Mouse (Mus musculus) forebrain, embryonic 14.5 days (tissue): Measurements from ENCODE around the gene Olfr418. TPM values are rescaled to one million over a fixed set of nuclear protein-coding genes. Genes with fewer than 3 reads are reported as not detected.
"Not testable (repeated sequence)": the region's sequence is repeated elsewhere in the genome, so short reads cannot be mapped to it uniquely, and the experiment has no call there.

Experiments used
- ATAC-seq: fragments of 200-750 bp; cut with Nextera tagmentation; 2 replicates; pipeline ENCODE4 v1.8.0; 2017; ENCODE audit warnings: mild to moderate bottlenecking, moderate library complexity
- DNase-seq: peaks from one replicate; pipeline ENCODE4 v3.0.0-alpha.2; 2015; ENCODE audit warnings: low spot score
- H3K27ac ChIP-seq: fragments of 300-500 bp; sonication (generic); 2 replicates; pipeline ENCODE4 v1.5.1; 2014; ENCODE audit warnings: low read depth, mild to moderate bottlenecking, control low read depth, low read length, moderate library complexity
- H3K27me3 ChIP-seq: fragments of 300-500 bp; sonication (generic); replicated peaks from 2 replicates; pipeline ENCODE4 v1.6.1; 2014; ENCODE audit warnings: low read length, control low read depth, mixed read lengths; ENCODE audit not compliant: control insufficient read depth, insufficient read depth
- H3K36me3 ChIP-seq: fragments of 300-500 bp; sonication (generic); 2 replicates; pipeline ENCODE4 v1.6.1; 2014; ENCODE audit warnings: low read length, control low read depth; ENCODE audit not compliant: control insufficient read depth, insufficient read depth
- H3K4me1 ChIP-seq: fragments of 300-500 bp; sonication (generic); 2 replicates; pipeline ENCODE4 v1.6.1; 2014; ENCODE audit warnings: antibody characterized with exemption, low read length, control low read depth; ENCODE audit not compliant: control insufficient read depth, insufficient read depth
- H3K4me2 ChIP-seq: fragments of 300-500 bp; sonication (generic); 2 replicates; pipeline ENCODE4 v1.6.1; 2014; ENCODE audit warnings: mild to moderate bottlenecking, control low read depth, low read length
- H3K4me3 ChIP-seq: fragments of 300-500 bp; sonication (generic); 2 replicates; pipeline ENCODE4 v1.5.1; 2014; ENCODE audit warnings: low read depth, low read length, control low read depth
- H3K9ac ChIP-seq: fragments of 300-500 bp; sonication (generic); 2 replicates; pipeline ENCODE4 v1.6.1; 2014; ENCODE audit warnings: mild to moderate bottlenecking, low read length, control low read depth, moderate library complexity
- H3K9me3 ChIP-seq: fragments of 300-500 bp; sonication (generic); replicated peaks from 2 replicates; pipeline ENCODE4 v1.6.1; 2016; ENCODE audit warnings: low read length, control low read depth, mixed read lengths; ENCODE audit not compliant: control insufficient read depth
- WGBS: fragments of 180-500 bp; shearing (Covaris S2); extraction: QIAGEN DNeasy Blood & Tissue Kit; methylation state at CpG from one replicate; pipeline ENCODE4 v1.1.7; 2014; 5-methylcytosine and 5-hydroxymethylcytosine counted together
- polyA plus RNA-seq: library from polyadenylated mRNA; unstranded; fragments of >200 nt; fragmentation: Nextera tagmentation; extraction: Ambion mirVana; gene quantifications from 2 replicates; pipeline ENCODE4 v1.2.1, GENCODE M21; 2014

The Olfr418 gene
- polyA plus RNA-seq: not detected in 2 replicates

DNA sequence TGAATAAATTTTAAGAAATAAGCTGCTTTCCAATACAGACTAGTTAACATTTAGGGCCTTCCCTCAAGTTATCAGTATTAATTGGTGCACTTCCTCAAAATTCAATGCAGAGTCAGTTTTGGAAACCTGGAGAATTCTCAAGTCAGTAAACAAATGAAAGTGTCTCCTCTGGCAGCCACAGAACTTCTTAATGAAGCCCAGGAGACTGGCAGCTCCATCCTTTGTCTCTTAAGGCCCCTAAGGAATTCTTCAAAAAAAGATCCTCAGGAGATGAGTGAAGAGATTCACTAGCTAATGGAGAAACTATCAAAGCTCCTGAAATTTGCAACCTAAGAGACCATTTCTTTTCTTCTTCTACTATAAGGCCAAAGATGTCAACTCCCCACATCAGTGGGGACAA is at the start of gene Olfr418:
Gene Olfr418, plus strand, starts transcription at position 301 of the 400 bp plus-strand sequence.
- no peaks in the 10 kb centered on the region for H3K36me3 ChIP-seq
- H3K27ac ChIP-seq: no peak within 1 kb of the TSS
- ATAC-seq (no peak), DNase-seq (no peak)
- H3K4me3 ChIP-seq: no peak within 1 kb of the TSS
- H3K27me3 ChIP-seq: no peaks in the 10 kb centered on the region
- H3K9ac ChIP-seq: no peak within 1 kb of the TSS
- no peaks in the 10 kb centered on the region for H3K9me3 ChIP-seq
- H3K4me1 ChIP-seq: no peaks in the 10 kb centered on the region
- H3K4me2 ChIP-seq: no peak within 1 kb of the TSS

GRCm38 (mm10) chr1:173216481-173216880 is 49.3 kb upstream of the Olfr418 start:
- no peaks in the 10 kb centered on the region for H3K9me3 ChIP-seq
- H3K27me3 ChIP-seq: no peaks in the 10 kb centered on the region
- no peak overlapping the region for H3K4me3 ChIP-seq
- 89% methylated on average over 3 of the region's 3 CpGs for WGBS
- ATAC-seq: no peak
- H3K27ac ChIP-seq: no peak overlapping the region
- no peak overlapping the region for H3K9ac ChIP-seq
- H3K4me2 ChIP-seq: no peak overlapping the region
- no peaks in the 10 kb centered on the region for H3K4me1 ChIP-seq
- H3K36me3 ChIP-seq: no peaks in the 10 kb centered on the region
- no peak for DNase-seq

DNA sequence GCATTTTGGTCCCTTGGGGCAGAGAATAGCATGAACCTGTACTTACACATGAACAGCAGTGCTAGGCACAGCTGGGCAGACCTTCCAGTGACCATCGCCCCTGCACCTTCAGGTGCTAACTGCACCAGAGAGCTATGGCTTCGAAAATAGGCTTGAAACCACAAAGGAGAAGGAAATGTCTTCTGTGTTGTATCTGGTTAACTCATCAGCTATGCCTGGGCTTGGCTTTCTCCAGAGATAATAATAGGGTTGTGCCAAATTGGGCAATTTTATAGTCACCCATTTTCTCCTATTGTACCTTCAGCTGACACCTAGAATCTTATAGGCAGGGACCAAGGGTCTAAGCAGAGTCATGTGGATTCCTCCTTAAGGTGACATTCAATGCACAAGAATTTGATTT is 38.7 kb upstream of the Olfr418 start, which contains the start of gene Fcer1a:
Gene Fcer1a, minus strand, starts transcription at position 134 of the 400 bp plus-strand sequence.
- Histone ChIP-seq H3K27ac (no peak within 1 kb of the TSS), H3K4me2 (no peak within 1 kb of the TSS), H3K9me3 (no peaks in the 10 kb centered on the region), H3K4me1 (no peaks in the 10 kb centered on the region), H3K4me3 (no peak within 1 kb of the TSS), H3K9ac (no peak within 1 kb of the TSS), H3K27me3 (no peaks in the 10 kb centered on the region), H3K36me3 (no peaks in the 10 kb centered on the region)
- WGBS: 88% methylated on average over 2 of the region's 2 CpGs
- DNase-seq (no peak), ATAC-seq (no peak)

- H3K4me2 ChIP-seq, DNase-seq, H3K4me1 ChIP-seq, H3K9me3 ChIP-seq, ATAC-seq, H3K27ac ChIP-seq, H3K4me3 ChIP-seq, H3K36me3 ChIP-seq, H3K9ac ChIP-seq, H3K27me3 ChIP-seq: not testable (repeated sequence)
- 88% methylated on average over 1 of the region's 1 CpGs for WGBS
Measured at GRCm38 (mm10) chr1:173237004-173237403, 28.8 kb upstream of the Olfr418 start.

GRCm38 (mm10) chr1:173249888-173250287 is 15.9 kb upstream of the Olfr418 start:
- Histone ChIP-seq H3K36me3 (no peaks in the 10 kb centered on the region), H3K9ac (no peak overlapping the region), H3K4me1 (no peaks in the 10 kb centered on the region), H3K9me3 (no peaks in the 10 kb centered on the region), H3K27ac (no peak overlapping the region), H3K4me2 (no peak overlapping the region), H3K4me3 (no peak overlapping the region), H3K27me3 (no peaks in the 10 kb centered on the region)
- no peak for ATAC-seq
- no peak for DNase-seq
- 94% methylated on average over 3 of the region's 3 CpGs for WGBS

DNA sequence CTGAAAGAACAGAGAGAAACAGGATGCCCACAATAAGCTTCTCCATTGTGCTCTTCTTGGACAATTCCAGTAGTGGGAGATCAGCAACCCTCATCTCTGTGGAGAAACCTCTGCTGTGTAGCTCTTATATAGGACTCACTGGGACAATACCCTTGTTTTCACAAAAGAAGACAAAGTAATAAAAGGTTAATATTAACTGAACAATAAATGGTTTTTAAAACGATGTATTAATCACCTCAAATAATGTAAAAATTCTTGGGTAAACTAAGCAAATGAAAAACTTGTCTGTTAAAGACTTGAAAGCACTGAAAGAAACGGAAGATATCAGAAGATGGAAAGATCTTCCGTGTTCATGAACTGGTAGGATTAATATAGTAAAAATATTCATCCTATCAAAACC is 11.9 kb downstream of the Olfr418 start, which contains the start of gene Mptx2:
Gene Mptx2, minus strand, starts transcription at position 101 of the 400 bp plus-strand sequence.
- Histone ChIP-seq H3K9ac (no peak within 1 kb of the TSS), H3K27me3 (no peaks in the 10 kb centered on the region), H3K9me3 (no peaks in the 10 kb centered on the region), H3K4me2 (no peak within 1 kb of the TSS), H3K4me1 (no peaks in the 10 kb centered on the region), H3K4me3 (no peak within 1 kb of the TSS), H3K36me3 (no peaks in the 10 kb centered on the region), H3K27ac (no peak within 1 kb of the TSS)
- ATAC-seq (no peak), DNase-seq (no peak)
- whole genome bisulfite sequencing: 80% methylated on average over 3 of the region's 3 CpGs

DNA sequence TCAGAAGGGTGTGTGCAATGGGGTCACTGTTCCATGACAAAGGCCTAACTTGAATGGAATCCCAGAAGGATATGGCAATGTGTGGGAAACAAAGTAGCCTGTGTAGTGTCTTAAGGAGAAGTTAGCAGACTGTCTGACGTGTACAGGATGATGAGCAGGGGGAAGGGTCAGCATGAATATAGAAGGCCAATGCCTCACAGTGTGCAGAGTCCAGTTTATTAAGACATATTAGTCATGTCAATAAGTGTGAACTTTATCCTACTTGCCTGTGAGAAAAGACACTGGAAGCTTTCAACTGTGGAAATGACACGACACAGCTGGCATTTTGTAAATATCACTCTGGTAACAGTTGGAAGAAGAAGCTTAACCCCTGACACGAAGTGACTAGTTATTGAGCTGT is 37.0 kb downstream of the Olfr418 start:
- ATAC-seq, H3K4me1 ChIP-seq, H3K4me2 ChIP-seq, H3K36me3 ChIP-seq, H3K9me3 ChIP-seq, DNase-seq, H3K27me3 ChIP-seq, H3K9ac ChIP-seq, H3K4me3 ChIP-seq, H3K27ac ChIP-seq: not testable (repeated sequence)
- 75% methylated on average over 3 of the region's 3 CpGs for WGBS

DNA sequence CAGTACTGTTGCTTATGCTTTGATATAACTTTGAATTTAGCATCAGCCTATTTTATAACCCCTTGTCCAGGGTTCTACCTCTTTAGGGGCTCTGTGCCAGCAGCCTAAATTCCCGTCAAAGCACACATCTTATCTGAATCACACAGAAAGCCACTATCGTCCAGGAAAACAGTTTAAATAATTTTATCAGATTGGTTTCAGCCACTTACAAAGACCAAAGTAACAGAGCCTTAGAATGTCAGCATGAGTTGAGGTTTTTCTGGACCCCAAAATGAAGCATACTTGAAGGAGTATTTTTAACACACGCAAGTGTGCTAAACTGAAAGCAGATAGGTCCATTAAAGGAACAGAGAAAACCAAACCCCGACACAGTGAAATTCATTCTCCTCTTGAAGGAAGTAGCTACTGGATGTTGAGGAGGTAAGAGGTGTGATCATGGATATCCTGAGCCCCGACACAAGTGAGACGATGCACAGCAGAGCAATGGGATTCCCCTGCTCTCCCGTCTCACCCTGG is 47.8 kb downstream of the Olfr418 start:
- not testable (repeated sequence) for ATAC-seq, H3K9ac ChIP-seq, H3K27me3 ChIP-seq, DNase-seq, H3K27ac ChIP-seq, H3K4me1 ChIP-seq, H3K4me3 ChIP-seq, H3K9me3 ChIP-seq, H3K4me2 ChIP-seq, H3K36me3 ChIP-seq
- 90% methylated on average over 7 of the region's 7 CpGs for WGBS

- ATAC-seq (no peak), DNase-seq (no peak)
- WGBS: 92% methylated on average over 3 of the region's 3 CpGs
- Histone ChIP-seq H3K4me2 (no peak overlapping the region), H3K9me3 (no peaks in the 10 kb centered on the region), H3K9ac (no peak overlapping the region), H3K4me3 (no peak overlapping the region), H3K36me3 (no peaks in the 10 kb centered on the region), H3K4me1 (no peaks in the 10 kb centered on the region), H3K27me3 (no peaks in the 10 kb centered on the region), H3K27ac (no peak overlapping the region)
Measured at GRCm38 (mm10) chr1:173315725-173316124, 49.9 kb downstream of the Olfr418 start.
